Mouse (Mus musculus) cerebellum, adult 2 months (tissue): Measurements from ENCODE around the gene Sbk2.

Source experiments
- CTCF ChIP-seq: fragments of 200-500 bp; IDR thresholded peaks from 2 replicates; pipeline ENCODE4 v1.5.1; 2011; ENCODE audit warnings: low read depth, mild to moderate bottlenecking, control low read depth, low read length, moderate library complexity, borderline replicate concordance; ENCODE audit not compliant: insufficient read depth
- POLR2A ChIP-seq: fragments of 200-500 bp; IDR thresholded peaks from 2 replicates; pipeline ENCODE4 v1.6.1; 2011; ENCODE audit warnings: low read length, control low read depth, borderline replicate concordance; ENCODE audit not compliant: insufficient read depth

- TF ChIP-seq CTCF = no peak
- no peak for TF ChIP-seq POLR2A
Measured at GRCm38 (mm10) chr7:4927711-4928110, 36.5 kb downstream of the Sbk2 start.
